Mouse (Mus musculus): ENCODE measurements around the gene Gtsf1l. TPM values are rescaled to one million over a fixed set of nuclear protein-coding genes. Genes with fewer than 3 reads are reported as not detected.

Gtsf1l gene
- not detected in 2 replicates for polyA plus RNA-seq (2015; fragmentation: Nextera tagmentation; extraction: Ambion mirVana)

- H3K4me3 ChIP-seq (ENCODE audit: low read depth, low read length), result no peak within 1 kb of the TSS
- 87% methylated on average over 9 of the region's 9 CpGs for WGBS
- no peaks in the 10 kb centered on the region for H3K4me1 ChIP-seq (ENCODE audit: control insufficient read depth, insufficient read depth, low read length)
- H3K27me3 ChIP-seq (ENCODE audit: control insufficient read depth, insufficient read depth, low read depth, low read length), result no peaks in the 10 kb centered on the region
- H3K9ac ChIP-seq (ENCODE audit: low read depth, low read length), result no peak within 1 kb of the TSS
- no peak for ATAC-seq
- H3K27ac ChIP-seq (ENCODE audit: low read length), result no peak within 1 kb of the TSS
- no peaks in the 10 kb centered on the region for H3K36me3 ChIP-seq (ENCODE audit: control insufficient read depth, insufficient read depth, low read length)
- no peak within 1 kb of the TSS for H3K4me2 ChIP-seq (ENCODE audit: low read length)
- no peaks in the 10 kb centered on the region for H3K9me3 ChIP-seq (replicated peaks; ENCODE audit: control insufficient read depth, low read length, poor library complexity, severe bottlenecking)
These were observed at the start of gene Gtsf1l for GRCm38 (mm10) chr2:163087728-163088127. Gene Gtsf1l (minus strand): TSS chr2:163087855.

- H3K4me1 ChIP-seq (ENCODE audit: control insufficient read depth, insufficient read depth, low read length), result no peaks in the 10 kb centered on the region
- no peak for ATAC-seq
- H3K4me3 ChIP-seq (ENCODE audit: low read depth, low read length), result no peak overlapping the region
- H3K9me3 ChIP-seq (replicated peaks; ENCODE audit: control insufficient read depth, low read length, poor library complexity, severe bottlenecking), result no peaks in the 10 kb centered on the region
- H3K9ac ChIP-seq (ENCODE audit: low read depth, low read length), result no peak overlapping the region
- no peak overlapping the region for H3K4me2 ChIP-seq (ENCODE audit: low read length)
- no peak overlapping the region for H3K27ac ChIP-seq (ENCODE audit: low read length)
- no peaks in the 10 kb centered on the region for H3K27me3 ChIP-seq (ENCODE audit: control insufficient read depth, insufficient read depth, low read depth, low read length)
- H3K36me3 ChIP-seq (ENCODE audit: control insufficient read depth, insufficient read depth, low read length), result no peaks in the 10 kb centered on the region
These were observed 49.3 kb upstream of the Gtsf1l start for GRCm38 (mm10) chr2:163136996-163137395.

- ATAC-seq, result no peak
- Histone ChIP-seq H3K27me3 (ENCODE audit: control insufficient read depth, insufficient read depth, low read depth, low read length) (no peaks in the 10 kb centered on the region), H3K9me3 (replicated peaks; ENCODE audit: control insufficient read depth, low read length, poor library complexity, severe bottlenecking) (no peaks in the 10 kb centered on the region), H3K36me3 (ENCODE audit: control insufficient read depth, insufficient read depth, low read length) (no peaks in the 10 kb centered on the region), H3K9ac (ENCODE audit: low read depth, low read length) (no peak overlapping the region), H3K4me1 (ENCODE audit: control insufficient read depth, insufficient read depth, low read length) (no peaks in the 10 kb centered on the region), H3K4me2 (ENCODE audit: low read length) (no peak overlapping the region), H3K4me3 (ENCODE audit: low read depth, low read length) (no peak overlapping the region), H3K27ac (ENCODE audit: low read length) (no peak overlapping the region)
- WGBS, result 73% methylated on average over 6 of the region's 6 CpGs
These were observed 48.3 kb upstream of the Gtsf1l start for GRCm38 (mm10) chr2:163135931-163136330.

GRCm38 (mm10) chr2:163132314-163132713 lies 44.7 kb upstream of the Gtsf1l start:
- Histone ChIP-seq H3K4me1 (ENCODE audit: control insufficient read depth, insufficient read depth, low read length) (no peaks in the 10 kb centered on the region), H3K36me3 (ENCODE audit: control insufficient read depth, insufficient read depth, low read length) (no peaks in the 10 kb centered on the region), H3K4me3 (ENCODE audit: low read depth, low read length) (no peak overlapping the region), H3K4me2 (ENCODE audit: low read length) (no peak overlapping the region), H3K27me3 (ENCODE audit: control insufficient read depth, insufficient read depth, low read depth, low read length) (no peaks in the 10 kb centered on the region), H3K27ac (ENCODE audit: low read length) (no peak overlapping the region), H3K9ac (ENCODE audit: low read depth, low read length) (no peak overlapping the region), H3K9me3 (replicated peaks; ENCODE audit: control insufficient read depth, low read length, poor library complexity, severe bottlenecking) (no peaks in the 10 kb centered on the region; the same call in 1 of the 2 replicates)
- ATAC-seq, result no peak
- 83% methylated on average over 5 of the region's 5 CpGs for WGBS

- H3K4me2 ChIP-seq (ENCODE audit: low read length), result no peak overlapping the region
- H3K27ac ChIP-seq (ENCODE audit: low read length), result no peak overlapping the region
- H3K9me3 ChIP-seq (replicated peaks; ENCODE audit: control insufficient read depth, low read length, poor library complexity, severe bottlenecking), result no peaks in the 10 kb centered on the region; the same call in 1 of the 2 replicates
- H3K4me1 ChIP-seq (ENCODE audit: control insufficient read depth, insufficient read depth, low read length), result no peaks in the 10 kb centered on the region
- H3K36me3 ChIP-seq (ENCODE audit: control insufficient read depth, insufficient read depth, low read length), result no peaks in the 10 kb centered on the region
- no peaks in the 10 kb centered on the region for H3K27me3 ChIP-seq (ENCODE audit: control insufficient read depth, insufficient read depth, low read depth, low read length)
- no peak overlapping the region for H3K9ac ChIP-seq (ENCODE audit: low read depth, low read length)
- WGBS, result 88% methylated on average over 5 of the region's 5 CpGs
- no peak overlapping the region for H3K4me3 ChIP-seq (ENCODE audit: low read depth, low read length)
- no peak for ATAC-seq
These were observed 43.2 kb upstream of the Gtsf1l start for GRCm38 (mm10) chr2:163130837-163131236.

GRCm38 (mm10) chr2:163123496-163123895 lies 35.8 kb upstream of the Gtsf1l start:
- no peak overlapping the region for H3K9ac ChIP-seq (ENCODE audit: low read depth, low read length)
- peaks cover 10% of the 10 kb centered on the region; the same call in 1 of the 2 replicates for H3K4me1 ChIP-seq (ENCODE audit: control insufficient read depth, insufficient read depth, low read length)
- H3K27me3 ChIP-seq (ENCODE audit: control insufficient read depth, insufficient read depth, low read depth, low read length), result no peaks in the 10 kb centered on the region
- no peak overlapping the region for H3K4me2 ChIP-seq (ENCODE audit: low read length)
- no peaks in the 10 kb centered on the region; the same call in 1 of the 2 replicates for H3K9me3 ChIP-seq (replicated peaks; ENCODE audit: control insufficient read depth, low read length, poor library complexity, severe bottlenecking)
- no peak for ATAC-seq
- no peak overlapping the region for H3K27ac ChIP-seq (ENCODE audit: low read length)
- H3K36me3 ChIP-seq (ENCODE audit: control insufficient read depth, insufficient read depth, low read length), result no peaks in the 10 kb centered on the region
- 89% methylated on average over 5 of the region's 5 CpGs for WGBS
- no peak overlapping the region for H3K4me3 ChIP-seq (ENCODE audit: low read depth, low read length)

GRCm38 (mm10) chr2:163122319-163122718 lies 34.7 kb upstream of the Gtsf1l start:
- Histone ChIP-seq H3K27ac (ENCODE audit: low read length) (peak overlapping the region; percentile 65), H3K4me2 (ENCODE audit: low read length) (peak overlapping the region; percentile 45), H3K4me1 (ENCODE audit: control insufficient read depth, insufficient read depth, low read length) (peaks cover 10% of the 10 kb centered on the region; the same call in 1 of the 2 replicates), H3K9me3 (replicated peaks; ENCODE audit: control insufficient read depth, low read length, poor library complexity, severe bottlenecking) (no peaks in the 10 kb centered on the region; the same call in 1 of the 2 replicates), H3K4me3 (ENCODE audit: low read depth, low read length) (peak overlapping the region; percentile 7; the same call in 1 of the 2 replicates), H3K36me3 (ENCODE audit: control insufficient read depth, insufficient read depth, low read length) (no peaks in the 10 kb centered on the region), H3K9ac (ENCODE audit: low read depth, low read length) (no peak overlapping the region), H3K27me3 (ENCODE audit: control insufficient read depth, insufficient read depth, low read depth, low read length) (no peaks in the 10 kb centered on the region)
- 13% methylated on average over 9 of the region's 9 CpGs for whole genome bisulfite sequencing
- ATAC-seq, result peak; percentile 89

- Histone ChIP-seq H3K4me2 (ENCODE audit: low read length) (no peak overlapping the region), H3K36me3 (ENCODE audit: control insufficient read depth, insufficient read depth, low read length) (no peaks in the 10 kb centered on the region), H3K4me1 (ENCODE audit: control insufficient read depth, insufficient read depth, low read length) (peaks cover 10% of the 10 kb centered on the region; the same call in 1 of the 2 replicates), H3K27ac (ENCODE audit: low read length) (no peak overlapping the region), H3K9me3 (replicated peaks; ENCODE audit: control insufficient read depth, low read length, poor library complexity, severe bottlenecking) (no peaks in the 10 kb centered on the region), H3K9ac (ENCODE audit: low read depth, low read length) (no peak overlapping the region), H3K27me3 (ENCODE audit: control insufficient read depth, insufficient read depth, low read depth, low read length) (no peaks in the 10 kb centered on the region), H3K4me3 (ENCODE audit: low read depth, low read length) (no peak overlapping the region)
- no peak for ATAC-seq
- WGBS, result 85% methylated on average over 3 of the region's 3 CpGs
These were observed 33.7 kb upstream of the Gtsf1l start for GRCm38 (mm10) chr2:163121353-163121660.

- Histone ChIP-seq H3K27me3 (ENCODE audit: control insufficient read depth, insufficient read depth, low read depth, low read length) (no peaks in the 10 kb centered on the region), H3K4me2 (ENCODE audit: low read length) (no peak overlapping the region), H3K9ac (ENCODE audit: low read depth, low read length) (no peak overlapping the region), H3K4me1 (ENCODE audit: control insufficient read depth, insufficient read depth, low read length) (peaks cover 10% of the 10 kb centered on the region; the same call in 1 of the 2 replicates), H3K27ac (ENCODE audit: low read length) (peak overlapping the region; percentile 40; the same call in 1 of the 2 replicates), H3K9me3 (replicated peaks; ENCODE audit: control insufficient read depth, low read length, poor library complexity, severe bottlenecking) (no peaks in the 10 kb centered on the region), H3K4me3 (ENCODE audit: low read depth, low read length) (no peak overlapping the region), H3K36me3 (ENCODE audit: control insufficient read depth, insufficient read depth, low read length) (no peaks in the 10 kb centered on the region)
- ATAC-seq, result no peak
- 60% methylated on average over 15 of the region's 15 CpGs for WGBS
These were observed 33.1 kb upstream of the Gtsf1l start for GRCm38 (mm10) chr2:163120626-163121352.

All from midbrain, embryonic 16.5 days (tissue).